Mouse (Mus musculus): ENCODE data around the gene Hdhd3. TPM values are rescaled to one million over a fixed set of nuclear protein-coding genes. Genes with fewer than 3 reads are reported as not detected.

Gene Hdhd3
- 115 and 118 TPM in 2 replicates for polyA plus RNA-seq (2015; fragmentation: Nextera tagmentation; extraction: Ambion mirVana)

- Histone ChIP-seq H3K9me3 (ENCODE audit: control insufficient read depth, low read length) (no peaks in the 10 kb centered on the region), H3K27ac (ENCODE audit: low read length) (peak within 1 kb of the TSS; percentile 92), H3K27me3 (replicated peaks; ENCODE audit: control insufficient read depth, insufficient read depth, low read length) (no peaks in the 10 kb centered on the region), H3K36me3 (ENCODE audit: control insufficient read depth, insufficient read depth, low read length) (peaks cover 10% of the 10 kb centered on the region), H3K9ac (ENCODE audit: low read depth, low read length) (peak within 1 kb of the TSS; percentile 90), H3K4me1 (ENCODE audit: control insufficient read depth, insufficient read depth, low read length) (peaks cover 8% of the 10 kb centered on the region), H3K4me3 (ENCODE audit: low read length) (peak within 1 kb of the TSS; percentile 79), H3K4me2 (ENCODE audit: low read depth, low read length) (peak within 1 kb of the TSS; percentile 56)
- ATAC-seq: no peak
- 63% methylated on average over 3 of the region's 3 CpGs for WGBS
Measured at GRCm38 (mm10) chr4:62503374-62503970, at the start of gene Hdhd3. Hdhd3 (minus strand) TSS chr4:62503467.

- Histone ChIP-seq H3K9ac (ENCODE audit: low read depth, low read length) (no peak overlapping the region), H3K27ac (ENCODE audit: low read length) (no peak overlapping the region), H3K27me3 (replicated peaks; ENCODE audit: control insufficient read depth, insufficient read depth, low read length) (no peaks in the 10 kb centered on the region), H3K4me2 (ENCODE audit: low read depth, low read length) (no peak overlapping the region), H3K4me3 (ENCODE audit: low read length) (no peak overlapping the region), H3K9me3 (ENCODE audit: control insufficient read depth, low read length) (no peaks in the 10 kb centered on the region), H3K36me3 (ENCODE audit: control insufficient read depth, insufficient read depth, low read length) (no peaks in the 10 kb centered on the region), H3K4me1 (ENCODE audit: control insufficient read depth, insufficient read depth, low read length) (no peaks in the 10 kb centered on the region)
- 77% methylated on average over 7 of the region's 7 CpGs for WGBS
- ATAC-seq: no peak
Measured at GRCm38 (mm10) chr4:62551966-62552365, 48.7 kb upstream of the Hdhd3 start.

GRCm38 (mm10) chr4:62544801-62545200, 41.5 kb upstream of the Hdhd3 start:
- H3K9ac ChIP-seq (ENCODE audit: low read depth, low read length): no peak overlapping the region
- no peaks in the 10 kb centered on the region for H3K36me3 ChIP-seq (ENCODE audit: control insufficient read depth, insufficient read depth, low read length)
- H3K4me3 ChIP-seq (ENCODE audit: low read length): no peak overlapping the region
- H3K27me3 ChIP-seq (replicated peaks; ENCODE audit: control insufficient read depth, insufficient read depth, low read length): no peaks in the 10 kb centered on the region
- no peak overlapping the region for H3K4me2 ChIP-seq (ENCODE audit: low read depth, low read length)
- ATAC-seq: no peak
- H3K4me1 ChIP-seq (ENCODE audit: control insufficient read depth, insufficient read depth, low read length): no peaks in the 10 kb centered on the region
- H3K9me3 ChIP-seq (ENCODE audit: control insufficient read depth, low read length): no peaks in the 10 kb centered on the region
- no peak overlapping the region for H3K27ac ChIP-seq (ENCODE audit: low read length)

GRCm38 (mm10) chr4:62543782-62544181, 40.5 kb upstream of the Hdhd3 start:
- no peaks in the 10 kb centered on the region for H3K36me3 ChIP-seq (ENCODE audit: control insufficient read depth, insufficient read depth, low read length)
- no peak overlapping the region for H3K9ac ChIP-seq (ENCODE audit: low read depth, low read length)
- H3K27ac ChIP-seq (ENCODE audit: low read length): no peak overlapping the region
- no peak overlapping the region for H3K4me2 ChIP-seq (ENCODE audit: low read depth, low read length)
- ATAC-seq: no peak
- no peaks in the 10 kb centered on the region for H3K4me1 ChIP-seq (ENCODE audit: control insufficient read depth, insufficient read depth, low read length)
- no peaks in the 10 kb centered on the region for H3K9me3 ChIP-seq (ENCODE audit: control insufficient read depth, low read length)
- H3K27me3 ChIP-seq (replicated peaks; ENCODE audit: control insufficient read depth, insufficient read depth, low read length): no peaks in the 10 kb centered on the region
- no peak overlapping the region for H3K4me3 ChIP-seq (ENCODE audit: low read length)
- WGBS: 79% methylated on average over 6 of the region's 6 CpGs

GRCm38 (mm10) chr4:62541802-62542201, 38.5 kb upstream of the Hdhd3 start:
- Histone ChIP-seq H3K4me2 (ENCODE audit: low read depth, low read length) (no peak overlapping the region), H3K36me3 (ENCODE audit: control insufficient read depth, insufficient read depth, low read length) (no peaks in the 10 kb centered on the region), H3K27ac (ENCODE audit: low read length) (no peak overlapping the region), H3K4me1 (ENCODE audit: control insufficient read depth, insufficient read depth, low read length) (no peaks in the 10 kb centered on the region), H3K4me3 (ENCODE audit: low read length) (no peak overlapping the region), H3K9me3 (ENCODE audit: control insufficient read depth, low read length) (no peaks in the 10 kb centered on the region), H3K9ac (ENCODE audit: low read depth, low read length) (no peak overlapping the region), H3K27me3 (replicated peaks; ENCODE audit: control insufficient read depth, insufficient read depth, low read length) (no peaks in the 10 kb centered on the region)
- ATAC-seq: no peak
- 65% methylated on average over 3 of the region's 3 CpGs for WGBS

- Histone ChIP-seq H3K36me3 (ENCODE audit: control insufficient read depth, insufficient read depth, low read length) (no peaks in the 10 kb centered on the region), H3K27ac (ENCODE audit: low read length) (no peak overlapping the region), H3K4me2 (ENCODE audit: low read depth, low read length) (no peak overlapping the region), H3K9me3 (ENCODE audit: control insufficient read depth, low read length) (no peaks in the 10 kb centered on the region), H3K9ac (ENCODE audit: low read depth, low read length) (no peak overlapping the region), H3K4me3 (ENCODE audit: low read length) (no peak overlapping the region), H3K27me3 (replicated peaks; ENCODE audit: control insufficient read depth, insufficient read depth, low read length) (no peaks in the 10 kb centered on the region), H3K4me1 (ENCODE audit: control insufficient read depth, insufficient read depth, low read length) (peaks cover 7% of the 10 kb centered on the region)
- no peak for ATAC-seq
- WGBS: 75% methylated on average over 6 of the region's 6 CpGs
Measured at GRCm38 (mm10) chr4:62533729-62534128, 30.5 kb upstream of the Hdhd3 start.

- Histone ChIP-seq H3K36me3 (ENCODE audit: control insufficient read depth, insufficient read depth, low read length) (0 out of 2 replicates have a peak, but pooled peaks cover 2% of the 10 kb centered on the region), H3K27ac (ENCODE audit: low read length) (no peak overlapping the region), H3K4me1 (ENCODE audit: control insufficient read depth, insufficient read depth, low read length) (peaks cover 19% of the 10 kb centered on the region), H3K4me2 (ENCODE audit: low read depth, low read length) (no peak overlapping the region), H3K9ac (ENCODE audit: low read depth, low read length) (no peak overlapping the region), H3K27me3 (replicated peaks; ENCODE audit: control insufficient read depth, insufficient read depth, low read length) (no peaks in the 10 kb centered on the region), H3K9me3 (ENCODE audit: control insufficient read depth, low read length) (no peaks in the 10 kb centered on the region), H3K4me3 (ENCODE audit: low read length) (no peak overlapping the region)
- no peak for ATAC-seq
- WGBS: 83% methylated on average over 4 of the region's 4 CpGs
Measured at GRCm38 (mm10) chr4:62527655-62528054, 24.4 kb upstream of the Hdhd3 start.

GRCm38 (mm10) chr4:62526256-62526655, 23.0 kb upstream of the Hdhd3 start:
- H3K9ac ChIP-seq (ENCODE audit: low read depth, low read length): no peak overlapping the region
- no peak overlapping the region for H3K27ac ChIP-seq (ENCODE audit: low read length)
- 0 out of 2 replicates have a peak, but pooled peaks cover 2% of the 10 kb centered on the region for H3K36me3 ChIP-seq (ENCODE audit: control insufficient read depth, insufficient read depth, low read length)
- H3K9me3 ChIP-seq (ENCODE audit: control insufficient read depth, low read length): no peaks in the 10 kb centered on the region
- no peak overlapping the region for H3K4me3 ChIP-seq (ENCODE audit: low read length)
- no peaks in the 10 kb centered on the region for H3K27me3 ChIP-seq (replicated peaks; ENCODE audit: control insufficient read depth, insufficient read depth, low read length)
- no peak for ATAC-seq
- no peak overlapping the region for H3K4me2 ChIP-seq (ENCODE audit: low read depth, low read length)
- WGBS: 49% methylated on average over 2 of the region's 2 CpGs
- H3K4me1 ChIP-seq (ENCODE audit: control insufficient read depth, insufficient read depth, low read length): peaks cover 18% of the 10 kb centered on the region

- 2% methylated on average over 10 of the region's 10 CpGs for WGBS
- no peak for ATAC-seq
Measured at GRCm38 (mm10) chr4:62525489-62525811, 22.2 kb upstream of the Hdhd3 start.

More at GRCm38 (mm10) chr4:62525489-62525811, 22.2 kb upstream of the Hdhd3 start:
- H3K27me3 ChIP-seq (replicated peaks; ENCODE audit: control insufficient read depth, insufficient read depth, low read length): no peaks in the 10 kb centered on the region
- H3K27ac ChIP-seq (ENCODE audit: low read length): no peak overlapping the region
- no peaks in the 10 kb centered on the region for H3K9me3 ChIP-seq (ENCODE audit: control insufficient read depth, low read length)
- no peak overlapping the region for H3K9ac ChIP-seq (ENCODE audit: low read depth, low read length)
- H3K36me3 ChIP-seq (ENCODE audit: control insufficient read depth, insufficient read depth, low read length): 0 out of 2 replicates have a peak, but pooled peaks cover 2% of the 10 kb centered on the region
- H3K4me1 ChIP-seq (ENCODE audit: control insufficient read depth, insufficient read depth, low read length): peaks cover 12% of the 10 kb centered on the region
- peak overlapping the region; percentile 40 for H3K4me2 ChIP-seq (ENCODE audit: low read depth, low read length)
- H3K4me3 ChIP-seq (ENCODE audit: low read length): peak overlapping the region; percentile 94

Data from intestine, embryonic 16.5 days (tissue).